Mouse (Mus musculus): ENCODE measurements around the gene Pknox2. TPM values are rescaled to one million over a fixed set of nuclear protein-coding genes. Genes with fewer than 3 reads are reported as not detected.
A peak's percentile ranks its signal among the peaks of the same experiment; 100 is the strongest.

Gene Pknox2
- polyA plus RNA-seq, 1 experiment from 2014 or later = 7.2 TPM

DNA sequence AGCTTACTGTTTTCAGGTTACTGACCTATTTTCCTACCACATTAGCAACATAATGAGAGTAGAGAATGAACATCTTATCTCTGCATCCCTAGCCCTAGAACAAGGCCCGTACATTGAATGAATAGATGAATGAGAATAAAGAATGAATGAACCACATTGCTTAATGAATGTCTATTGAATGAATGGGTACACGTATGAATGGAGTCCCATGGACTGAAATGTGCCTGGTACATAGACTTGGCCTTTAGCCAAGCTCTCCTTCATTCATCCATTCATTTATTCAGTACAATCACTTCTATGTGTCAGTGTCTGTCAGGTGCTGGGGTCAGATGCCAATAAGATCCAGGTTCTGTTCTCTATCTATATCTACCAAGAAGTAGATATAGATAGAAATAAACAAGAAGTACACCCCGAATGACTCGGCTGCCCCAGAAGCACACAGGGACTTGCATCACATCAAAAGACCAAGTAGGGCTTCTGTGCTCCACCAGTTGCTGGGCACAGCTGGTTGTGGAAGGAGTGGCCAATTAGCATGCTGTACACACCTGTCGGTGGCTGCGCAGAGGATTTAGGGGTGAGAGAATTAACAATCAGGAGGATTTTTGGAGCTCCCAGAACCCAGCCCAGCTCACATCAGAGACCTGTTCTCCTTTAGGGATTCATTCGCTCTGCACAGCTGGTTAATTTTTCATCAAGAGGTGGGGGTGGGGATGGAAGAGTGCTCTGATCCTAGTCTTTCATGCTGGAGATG, 119.2 kb downstream of the Pknox2 start:
- WGBS = 66% methylated on average over 7 of the region's 7 CpGs
- no peak overlapping the region for H3K9ac ChIP-seq (ENCODE audit: low read depth, low read length)
- no peak for ATAC-seq

GRCm38 (mm10) chr9:37025913-37026312, 121.3 kb downstream of the Pknox2 start:
- H3K4me2 ChIP-seq (ENCODE audit: low read depth, low read length) = no peak overlapping the region
- H3K9ac ChIP-seq (ENCODE audit: low read depth, low read length) = no peak overlapping the region
- 42% methylated on average over 3 of the region's 3 CpGs for WGBS
- ATAC-seq = no peak
- peaks cover 20% of the 10 kb centered on the region; the same call in 1 of the 2 replicates for H3K4me1 ChIP-seq (ENCODE audit: control insufficient read depth, insufficient read depth, low read length)
- no peaks in the 10 kb centered on the region for H3K9me3 ChIP-seq (ENCODE audit: control insufficient read depth, low read length)
- H3K4me3 ChIP-seq (ENCODE audit: low read length) = no peak overlapping the region
- H3K27me3 ChIP-seq (replicated peaks; ENCODE audit: control insufficient read depth, insufficient read depth, low read length) = no peaks in the 10 kb centered on the region
- no peaks in the 10 kb centered on the region for H3K36me3 ChIP-seq (ENCODE audit: control insufficient read depth, insufficient read depth, low read length)
- no peak overlapping the region for H3K27ac ChIP-seq (ENCODE audit: low read length)

More for the DNA sequence above, 119.2 kb downstream of the Pknox2 start:
- Histone ChIP-seq H3K36me3 (ENCODE audit: control insufficient read depth, insufficient read depth, low read length) (no peaks in the 10 kb centered on the region), H3K27ac (ENCODE audit: low read length) (no peak overlapping the region), H3K4me1 (ENCODE audit: control insufficient read depth, insufficient read depth, low read length) (peaks cover 15% of the 10 kb centered on the region; the same call in 1 of the 2 replicates), H3K27me3 (replicated peaks; ENCODE audit: control insufficient read depth, insufficient read depth, low read length) (no peaks in the 10 kb centered on the region), H3K4me3 (ENCODE audit: low read length) (no peak overlapping the region), H3K9me3 (ENCODE audit: control insufficient read depth, low read length) (no peaks in the 10 kb centered on the region), H3K4me2 (ENCODE audit: low read depth, low read length) (no peak overlapping the region)

- WGBS = 28% methylated on average over 3 of the region's 3 CpGs
- ATAC-seq = peak; percentile 24; the same call in 1 of the 2 replicates
- H3K4me2 ChIP-seq (ENCODE audit: low read depth, low read length) = no peak overlapping the region
- no peaks in the 10 kb centered on the region for H3K27me3 ChIP-seq (replicated peaks; ENCODE audit: control insufficient read depth, insufficient read depth, low read length)
- H3K27ac ChIP-seq (ENCODE audit: low read length) = no peak overlapping the region
- H3K9ac ChIP-seq (ENCODE audit: low read depth, low read length) = no peak overlapping the region
- no peaks in the 10 kb centered on the region for H3K36me3 ChIP-seq (ENCODE audit: control insufficient read depth, insufficient read depth, low read length)
- no peak overlapping the region for H3K4me3 ChIP-seq (ENCODE audit: low read length)
- peaks cover 13% of the 10 kb centered on the region; the same call in 1 of the 2 replicates for H3K4me1 ChIP-seq (ENCODE audit: control insufficient read depth, insufficient read depth, low read length)
- H3K9me3 ChIP-seq (ENCODE audit: control insufficient read depth, low read length) = no peaks in the 10 kb centered on the region
These were observed 125.5 kb downstream of the Pknox2 start for GRCm38 (mm10) chr9:37021586-37022230.

GRCm38 (mm10) chr9:37018154-37018553, 129.1 kb downstream of the Pknox2 start:
- H3K27me3 ChIP-seq (replicated peaks; ENCODE audit: control insufficient read depth, insufficient read depth, low read length) = no peaks in the 10 kb centered on the region
- H3K4me3 ChIP-seq (ENCODE audit: low read length) = no peak overlapping the region
- 58% methylated on average over 1 of the region's 1 CpGs for WGBS
- peak; percentile 75 for ATAC-seq
- H3K9ac ChIP-seq (ENCODE audit: low read depth, low read length) = no peak overlapping the region
- H3K36me3 ChIP-seq (ENCODE audit: control insufficient read depth, insufficient read depth, low read length) = no peaks in the 10 kb centered on the region
- no peaks in the 10 kb centered on the region for H3K9me3 ChIP-seq (ENCODE audit: control insufficient read depth, low read length)
- H3K4me1 ChIP-seq (ENCODE audit: control insufficient read depth, insufficient read depth, low read length) = peaks cover 18% of the 10 kb centered on the region; the same call in 1 of the 2 replicates
- H3K27ac ChIP-seq (ENCODE audit: low read length) = peak overlapping the region; percentile 36; the same call in 1 of the 2 replicates
- no peak overlapping the region for H3K4me2 ChIP-seq (ENCODE audit: low read depth, low read length)

GRCm38 (mm10) chr9:37017169-37017568, 130.0 kb downstream of the Pknox2 start:
- no peaks in the 10 kb centered on the region for H3K36me3 ChIP-seq (ENCODE audit: control insufficient read depth, insufficient read depth, low read length)
- H3K27me3 ChIP-seq (replicated peaks; ENCODE audit: control insufficient read depth, insufficient read depth, low read length) = no peaks in the 10 kb centered on the region
- no peak overlapping the region for H3K27ac ChIP-seq (ENCODE audit: low read length)
- WGBS = 49% methylated on average over 7 of the region's 7 CpGs
- peaks cover 16% of the 10 kb centered on the region; the same call in 1 of the 2 replicates for H3K4me1 ChIP-seq (ENCODE audit: control insufficient read depth, insufficient read depth, low read length)
- ATAC-seq = no peak
- H3K4me2 ChIP-seq (ENCODE audit: low read depth, low read length) = no peak overlapping the region
- no peaks in the 10 kb centered on the region for H3K9me3 ChIP-seq (ENCODE audit: control insufficient read depth, low read length)
- H3K4me3 ChIP-seq (ENCODE audit: low read length) = no peak overlapping the region
- H3K9ac ChIP-seq (ENCODE audit: low read depth, low read length) = no peak overlapping the region

DNA sequence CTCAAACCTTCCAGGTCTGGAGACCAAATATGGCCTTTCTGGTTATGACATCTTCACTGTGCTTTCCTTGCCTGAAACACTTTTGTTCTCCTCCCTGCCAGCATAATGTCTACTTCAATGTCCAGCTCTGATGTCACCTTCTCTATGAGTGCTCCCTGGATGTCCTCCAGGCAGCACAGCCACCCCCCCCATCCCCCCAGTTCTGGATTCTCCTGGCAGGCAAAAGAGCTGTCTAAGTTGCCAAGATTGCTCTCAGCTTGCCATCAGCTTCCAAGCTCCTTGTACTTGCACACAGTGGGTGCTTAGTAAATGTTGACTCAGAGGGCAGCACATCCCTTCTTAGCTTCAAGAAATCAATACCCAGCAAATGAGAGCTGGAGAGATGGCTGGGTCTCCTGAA, 131.0 kb downstream of the Pknox2 start:
- Histone ChIP-seq H3K4me1 (ENCODE audit: control insufficient read depth, insufficient read depth, low read length) (peaks cover 7% of the 10 kb centered on the region; the same call in 1 of the 2 replicates), H3K4me2 (ENCODE audit: low read depth, low read length) (no peak overlapping the region), H3K27ac (ENCODE audit: low read length) (no peak overlapping the region), H3K9me3 (ENCODE audit: control insufficient read depth, low read length) (no peaks in the 10 kb centered on the region), H3K9ac (ENCODE audit: low read depth, low read length) (no peak overlapping the region), H3K27me3 (replicated peaks; ENCODE audit: control insufficient read depth, insufficient read depth, low read length) (no peaks in the 10 kb centered on the region), H3K36me3 (ENCODE audit: control insufficient read depth, insufficient read depth, low read length) (no peaks in the 10 kb centered on the region), H3K4me3 (ENCODE audit: low read length) (no peak overlapping the region)
- ATAC-seq = no peak

DNA sequence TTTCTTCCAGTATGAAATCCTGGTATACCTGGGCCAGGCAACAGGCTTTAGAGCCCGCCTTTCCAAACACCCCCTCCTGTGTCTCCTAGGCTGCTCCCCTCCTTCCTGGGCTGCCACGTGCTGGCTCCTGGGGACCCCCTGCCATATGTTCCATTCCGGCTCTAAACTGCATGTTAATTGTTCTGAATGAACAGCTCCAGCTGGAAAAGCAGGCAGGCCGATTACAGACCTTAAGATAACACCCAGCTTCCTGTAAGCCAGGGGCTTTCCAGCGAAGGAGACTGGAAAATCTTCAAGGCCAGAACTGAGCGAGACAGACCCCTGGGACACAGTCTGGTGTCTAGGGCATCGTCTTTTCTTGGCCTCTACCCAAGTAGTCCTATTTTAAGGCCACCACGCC, 133.6 kb downstream of the Pknox2 start:
- no peaks in the 10 kb centered on the region for H3K36me3 ChIP-seq (ENCODE audit: control insufficient read depth, insufficient read depth, low read length)

DNA sequence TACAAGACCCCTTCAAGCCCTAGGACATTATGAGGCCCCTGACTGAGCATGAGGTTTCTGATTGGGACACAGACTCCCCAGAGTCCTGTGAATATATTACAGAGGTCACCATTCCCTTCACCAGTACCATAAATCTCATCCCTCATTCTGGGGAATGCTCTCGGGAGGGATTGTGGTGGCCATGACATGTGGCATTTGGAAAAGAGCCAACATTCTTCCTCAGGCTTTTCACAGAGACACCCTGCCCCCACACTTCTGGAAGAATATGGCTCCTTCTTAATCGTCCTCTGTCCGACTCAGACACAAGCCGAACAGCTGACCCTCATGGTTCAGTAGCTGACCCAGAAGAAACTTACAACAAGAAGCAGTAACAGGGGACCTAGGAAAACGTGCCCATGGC, 139.1 kb downstream of the Pknox2 start:
- WGBS = 50% methylated on average over 5 of the region's 5 CpGs
- ATAC-seq = no peak
- no peak overlapping the region for H3K4me2 ChIP-seq (ENCODE audit: low read depth, low read length)
- no peaks in the 10 kb centered on the region for H3K27me3 ChIP-seq (replicated peaks; ENCODE audit: control insufficient read depth, insufficient read depth, low read length)
- H3K9ac ChIP-seq (ENCODE audit: low read depth, low read length) = no peak overlapping the region
- no peak overlapping the region for H3K27ac ChIP-seq (ENCODE audit: low read length)
- no peak overlapping the region for H3K4me3 ChIP-seq (ENCODE audit: low read length)
- no peaks in the 10 kb centered on the region for H3K9me3 ChIP-seq (ENCODE audit: control insufficient read depth, low read length)
- no peaks in the 10 kb centered on the region for H3K4me1 ChIP-seq (ENCODE audit: control insufficient read depth, insufficient read depth, low read length)
- H3K36me3 ChIP-seq (ENCODE audit: control insufficient read depth, insufficient read depth, low read length) = no peaks in the 10 kb centered on the region

More for the DNA sequence above, 133.6 kb downstream of the Pknox2 start:
- no peaks in the 10 kb centered on the region for H3K27me3 ChIP-seq (replicated peaks; ENCODE audit: control insufficient read depth, insufficient read depth, low read length)
- H3K4me2 ChIP-seq (ENCODE audit: low read depth, low read length) = no peak overlapping the region
- H3K4me3 ChIP-seq (ENCODE audit: low read length) = no peak overlapping the region
- ATAC-seq = no peak
- H3K4me1 ChIP-seq (ENCODE audit: control insufficient read depth, insufficient read depth, low read length) = peaks cover 7% of the 10 kb centered on the region; the same call in 1 of the 2 replicates
- 28% methylated on average over 8 of the region's 8 CpGs for WGBS
- H3K9ac ChIP-seq (ENCODE audit: low read depth, low read length) = no peak overlapping the region
- H3K9me3 ChIP-seq (ENCODE audit: control insufficient read depth, low read length) = no peaks in the 10 kb centered on the region
- H3K27ac ChIP-seq (ENCODE audit: low read length) = no peak overlapping the region

GRCm38 (mm10) chr9:37004676-37005075, 142.5 kb downstream of the Pknox2 start:
- Histone ChIP-seq H3K27me3 (replicated peaks; ENCODE audit: control insufficient read depth, insufficient read depth, low read length) (no peaks in the 10 kb centered on the region), H3K36me3 (ENCODE audit: control insufficient read depth, insufficient read depth, low read length) (no peaks in the 10 kb centered on the region), H3K9me3 (ENCODE audit: control insufficient read depth, low read length) (no peaks in the 10 kb centered on the region), H3K27ac (ENCODE audit: low read length) (no peak overlapping the region), H3K9ac (ENCODE audit: low read depth, low read length) (no peak overlapping the region), H3K4me3 (ENCODE audit: low read length) (no peak overlapping the region), H3K4me1 (ENCODE audit: control insufficient read depth, insufficient read depth, low read length) (no peaks in the 10 kb centered on the region), H3K4me2 (ENCODE audit: low read depth, low read length) (no peak overlapping the region)
- no peak for ATAC-seq
- WGBS = 37% methylated on average over 6 of the region's 6 CpGs
